Mouse (Mus musculus) liver, embryonic 15.5 days (tissue): ENCODE results near the gene Pxylp1. TPM values are rescaled to one million over a fixed set of nuclear protein-coding genes. Genes with fewer than 3 reads are reported as not detected.
"Not testable (repeated sequence)": the region's sequence is repeated elsewhere in the genome, so short reads cannot be mapped to it uniquely, and the experiment has no call there.

Experiments
- ATAC-seq: fragments of 200-750 bp; cut with Nextera tagmentation; 2 replicates; pipeline ENCODE4 v1.8.0; 2017; ENCODE audit warnings: moderate number of reproducible peaks, mild to moderate bottlenecking, moderate library complexity; ENCODE audit not compliant: insufficient read depth
- H3K27ac ChIP-seq: fragments of 300-500 bp; sonication (generic); replicated peaks from 2 replicates; pipeline ENCODE4 v1.5.1; 2015; ENCODE audit warnings: mild to moderate bottlenecking, inconsistent platforms
- H3K27me3 ChIP-seq: fragments of 300-500 bp; sonication (generic); 2 replicates; pipeline ENCODE4 v1.6.1; 2015; ENCODE audit warnings: mild to moderate bottlenecking, inconsistent platforms
- H3K36me3 ChIP-seq: fragments of 300-500 bp; sonication (generic); replicated peaks from 2 replicates; pipeline ENCODE4 v1.6.1; 2015; ENCODE audit warnings: moderate library complexity, mild to moderate bottlenecking, inconsistent platforms
- H3K4me1 ChIP-seq: fragments of 300-500 bp; sonication (generic); replicated peaks from 2 replicates; pipeline ENCODE4 v1.6.1; 2015; ENCODE audit warnings: inconsistent platforms
- H3K4me2 ChIP-seq: fragments of 300-500 bp; sonication (generic); 2 replicates; pipeline ENCODE4 v1.6.1; 2015; ENCODE audit warnings: moderate library complexity, mild to moderate bottlenecking, inconsistent platforms
- H3K4me3 ChIP-seq: fragments of 300-500 bp; sonication (generic); replicated peaks from 2 replicates; pipeline ENCODE4 v1.5.1; 2015; ENCODE audit warnings: mild to moderate bottlenecking, inconsistent platforms
- H3K9ac ChIP-seq: fragments of 300-500 bp; sonication (generic); 2 replicates; pipeline ENCODE4 v1.6.1; 2015; ENCODE audit warnings: moderate library complexity, mild to moderate bottlenecking, inconsistent platforms
- H3K9me3 ChIP-seq: fragments of 300-500 bp; sonication (generic); replicated peaks from 2 replicates; pipeline ENCODE4 v1.6.1; 2016; ENCODE audit warnings: inconsistent platforms
- WGBS: fragments of 180-500 bp; shearing (Covaris S2); methylation state at CpG from one replicate; pipeline ENCODE4 v1.1.7; 2015; ENCODE audit warnings: mixed read lengths; ENCODE audit not compliant: insufficient replicate concordance; 5-methylcytosine and 5-hydroxymethylcytosine counted together
- polyA plus RNA-seq: library from polyadenylated mRNA; unstranded; fragments of >200 nt; fragmentation: Nextera tagmentation; extraction: Ambion mirVana; gene quantifications from 2 replicates; pipeline ENCODE4 v1.2.1, GENCODE M21; 2015

The Pxylp1 gene
- polyA plus RNA-seq = 5.5 and 6.1 TPM in 2 replicates

GRCm38 (mm10) chr9:96892546-96892945 lies at the start of gene Pxylp1:
Pxylp1 (minus strand) TSS chr9:96892669.
- Histone ChIP-seq H3K4me3 (no peak within 1 kb of the TSS), H3K4me1 (no peaks in the 10 kb centered on the region), H3K27me3 (peaks cover 36% of the 10 kb centered on the region), H3K4me2 (no peak within 1 kb of the TSS), H3K9me3 (no peaks in the 10 kb centered on the region), H3K9ac (no peak within 1 kb of the TSS), H3K27ac (no peak within 1 kb of the TSS), H3K36me3 (no peaks in the 10 kb centered on the region)
- ATAC-seq = no peak
- WGBS = 28% methylated on average over 3 of the region's 3 CpGs

GRCm38 (mm10) chr9:96938887-96939286 lies 46.4 kb upstream of the Pxylp1 start:
- Histone ChIP-seq H3K9me3 (no peaks in the 10 kb centered on the region), H3K36me3 (no peaks in the 10 kb centered on the region), H3K4me1 (no peaks in the 10 kb centered on the region), H3K4me2 (no peak overlapping the region), H3K27me3 (peaks cover 31% of the 10 kb centered on the region), H3K27ac (no peak overlapping the region), H3K4me3 (no peak overlapping the region), H3K9ac (no peak overlapping the region)
- WGBS = 62% methylated on average over 5 of the region's 5 CpGs
- ATAC-seq = no peak

- H3K4me1 ChIP-seq, H3K36me3 ChIP-seq, ATAC-seq, H3K27ac ChIP-seq, H3K9me3 ChIP-seq, H3K9ac ChIP-seq, H3K4me3 ChIP-seq, H3K4me2 ChIP-seq: not testable (repeated sequence)
- 47% methylated on average over 2 of the region's 2 CpGs for WGBS
- peaks cover 12% of the 10 kb centered on the region; the same call in 1 of the 2 replicates for H3K27me3 ChIP-seq
Observed at GRCm38 (mm10) chr9:96936427-96936826, 44.0 kb upstream of the Pxylp1 start.

- Histone ChIP-seq H3K36me3 (no peaks in the 10 kb centered on the region), H3K27ac (no peak overlapping the region), H3K4me3 (no peak overlapping the region), H3K9me3 (no peaks in the 10 kb centered on the region), H3K4me2 (no peak overlapping the region), H3K27me3 (peaks cover 10% of the 10 kb centered on the region; the same call in 1 of the 2 replicates), H3K9ac (no peak overlapping the region), H3K4me1 (no peaks in the 10 kb centered on the region)
- no peak for ATAC-seq
- 17% methylated on average over 15 of the region's 15 CpGs for WGBS
Observed at GRCm38 (mm10) chr9:96935556-96936300, 43.3 kb upstream of the Pxylp1 start.

GRCm38 (mm10) chr9:96934816-96935215 lies 42.3 kb upstream of the Pxylp1 start:
- H3K27me3 ChIP-seq = peaks cover 10% of the 10 kb centered on the region; the same call in 1 of the 2 replicates
- 51% methylated on average over 3 of the region's 3 CpGs for WGBS
- no peak overlapping the region for H3K4me2 ChIP-seq
- H3K4me1 ChIP-seq = no peaks in the 10 kb centered on the region
- H3K4me3 ChIP-seq = no peak overlapping the region
- no peaks in the 10 kb centered on the region for H3K9me3 ChIP-seq
- ATAC-seq = no peak
- no peaks in the 10 kb centered on the region for H3K36me3 ChIP-seq
- H3K9ac ChIP-seq = no peak overlapping the region
- H3K27ac ChIP-seq = no peak overlapping the region

GRCm38 (mm10) chr9:96932751-96933150 lies 40.3 kb upstream of the Pxylp1 start:
- no peak overlapping the region for H3K4me3 ChIP-seq
- ATAC-seq = no peak
- WGBS = 70% methylated on average over 8 of the region's 8 CpGs

GRCm38 (mm10) chr9:96923577-96924316 lies 31.3 kb upstream of the Pxylp1 start:
- H3K4me1 ChIP-seq = no peaks in the 10 kb centered on the region
- peaks cover 6% of the 10 kb centered on the region; the same call in 1 of the 2 replicates for H3K27me3 ChIP-seq
- no peak overlapping the region for H3K4me3 ChIP-seq
- no peak for ATAC-seq
- H3K4me2 ChIP-seq = no peak overlapping the region
- no peak overlapping the region for H3K9ac ChIP-seq
- WGBS = 62% methylated on average over 17 of the region's 17 CpGs
- H3K27ac ChIP-seq = no peak overlapping the region
- H3K9me3 ChIP-seq = no peaks in the 10 kb centered on the region
- no peaks in the 10 kb centered on the region for H3K36me3 ChIP-seq

More at GRCm38 (mm10) chr9:96932751-96933150, 40.3 kb upstream of the Pxylp1 start:
- no peaks in the 10 kb centered on the region for H3K36me3 ChIP-seq
- no peaks in the 10 kb centered on the region for H3K4me1 ChIP-seq
- H3K27ac ChIP-seq = no peak overlapping the region
- H3K4me2 ChIP-seq = no peak overlapping the region
- H3K9me3 ChIP-seq = no peaks in the 10 kb centered on the region
- no peak overlapping the region for H3K9ac ChIP-seq
- peaks cover 15% of the 10 kb centered on the region for H3K27me3 ChIP-seq

GRCm38 (mm10) chr9:96923119-96923518 lies 30.6 kb upstream of the Pxylp1 start:
- ATAC-seq = no peak
- H3K27me3 ChIP-seq = peaks cover 6% of the 10 kb centered on the region; the same call in 1 of the 2 replicates

GRCm38 (mm10) chr9:96916620-96917538 lies 24.4 kb upstream of the Pxylp1 start:
- WGBS = 28% methylated on average over 27 of the region's 27 CpGs
- no peak overlapping the region for H3K27ac ChIP-seq
- no peak; the same call in 1 of the 2 replicates for ATAC-seq

More at GRCm38 (mm10) chr9:96923119-96923518, 30.6 kb upstream of the Pxylp1 start:
- no peaks in the 10 kb centered on the region for H3K9me3 ChIP-seq
- no peaks in the 10 kb centered on the region for H3K36me3 ChIP-seq
- no peaks in the 10 kb centered on the region for H3K4me1 ChIP-seq
- no peak overlapping the region for H3K4me3 ChIP-seq
- H3K4me2 ChIP-seq = no peak overlapping the region
- WGBS = 72% methylated on average over 6 of the region's 6 CpGs
- no peak overlapping the region for H3K9ac ChIP-seq
- H3K27ac ChIP-seq = no peak overlapping the region

GRCm38 (mm10) chr9:96916076-96916475 lies 23.6 kb upstream of the Pxylp1 start:
- ATAC-seq = no peak
- H3K4me3 ChIP-seq = no peak overlapping the region
- 51% methylated on average over 7 of the region's 7 CpGs for WGBS
- no peaks in the 10 kb centered on the region for H3K36me3 ChIP-seq
- no peaks in the 10 kb centered on the region for H3K4me1 ChIP-seq
- H3K27ac ChIP-seq = no peak overlapping the region
- H3K9me3 ChIP-seq = no peaks in the 10 kb centered on the region
- 0 out of 2 replicates have a peak, but pooled peaks cover under 1% of the 10 kb centered on the region for H3K27me3 ChIP-seq
- H3K9ac ChIP-seq = no peak overlapping the region
- H3K4me2 ChIP-seq = no peak overlapping the region

More at GRCm38 (mm10) chr9:96916620-96917538, 24.4 kb upstream of the Pxylp1 start:
- H3K9ac ChIP-seq = no peak overlapping the region
- peaks cover 3% of the 10 kb centered on the region; the same call in 1 of the 2 replicates for H3K27me3 ChIP-seq
- H3K4me1 ChIP-seq = no peaks in the 10 kb centered on the region
- no peak overlapping the region for H3K4me3 ChIP-seq
- H3K4me2 ChIP-seq = no peak overlapping the region
- no peaks in the 10 kb centered on the region for H3K36me3 ChIP-seq
- H3K9me3 ChIP-seq = no peaks in the 10 kb centered on the region
